Mouse (Mus musculus) intestine, embryonic 14.5 days (tissue): ENCODE results near the gene Gfral. TPM values are rescaled to one million over a fixed set of nuclear protein-coding genes. Genes with fewer than 3 reads are reported as not detected.

Experiments
- ATAC-seq: fragments of 200-750 bp; cut with Nextera tagmentation; replicated peaks from 2 replicates; pipeline ENCODE4 v1.8.0; 2017; ENCODE audit warnings: low read depth, moderate number of reproducible peaks, moderate TSS enrichment, moderate library complexity; ENCODE audit not compliant: low FRiP score, low TSS enrichment
- DNase-seq: peaks from one replicate; pipeline ENCODE4 v3.0.0-alpha.2; 2018; ENCODE audit warnings: low spot score
- H3K27ac ChIP-seq: fragments of 300-500 bp; sonication (generic); 2 replicates; pipeline ENCODE4 v1.5.1; 2014; ENCODE audit warnings: low read depth, mild to moderate bottlenecking, control low read depth
- H3K27me3 ChIP-seq: fragments of 300-500 bp; sonication (generic); replicated peaks from 2 replicates; pipeline ENCODE4 v1.6.1; 2014; ENCODE audit warnings: low read length, control low read depth; ENCODE audit not compliant: control insufficient read depth, insufficient read depth
- H3K36me3 ChIP-seq: fragments of 300-500 bp; sonication (generic); 2 replicates; pipeline ENCODE4 v1.6.1; 2014; ENCODE audit warnings: low read length, control low read depth; ENCODE audit not compliant: control insufficient read depth, insufficient read depth
- H3K4me1 ChIP-seq: fragments of 300-500 bp; sonication (generic); replicated peaks from 2 replicates; pipeline ENCODE4 v1.6.1; 2014; ENCODE audit warnings: low read length, control low read depth, mixed read lengths; ENCODE audit not compliant: control insufficient read depth, insufficient read depth
- H3K4me2 ChIP-seq: fragments of 300-500 bp; sonication (generic); 2 replicates; pipeline ENCODE4 v1.6.1; 2014; ENCODE audit warnings: low read length
- H3K4me3 ChIP-seq: fragments of 300-500 bp; sonication (generic); 2 replicates; pipeline ENCODE4 v1.5.1; 2014; ENCODE audit warnings: low read depth, low read length, control low read depth, mixed read lengths
- H3K9ac ChIP-seq: fragments of 300-500 bp; sonication (generic); 2 replicates; pipeline ENCODE4 v1.6.1; 2014; ENCODE audit warnings: mild to moderate bottlenecking, low read length
- H3K9me3 ChIP-seq: fragments of 300-500 bp; sonication (generic); 2 replicates; pipeline ENCODE4 v1.6.1; 2016; ENCODE audit warnings: low read length, control low read depth; ENCODE audit not compliant: control insufficient read depth
- WGBS: fragments of 180-500 bp; shearing (Covaris S2); extraction: QIAGEN DNeasy Blood & Tissue Kit; methylation state at CpG from one replicate; pipeline ENCODE4 v1.1.7; 2014; 5-methylcytosine and 5-hydroxymethylcytosine counted together
- polyA plus RNA-seq: library from polyadenylated mRNA; unstranded; fragments of >200 nt; fragmentation: Nextera tagmentation; extraction: Ambion mirVana; gene quantifications from 2 replicates; pipeline ENCODE4 v1.2.1, GENCODE M21; 2014

Gfral gene
- polyA plus RNA-seq, result not detected in 2 replicates

- Histone ChIP-seq H3K27me3 (no peaks in the 10 kb centered on the region), H3K4me3 (no peak within 1 kb of the TSS), H3K36me3 (no peaks in the 10 kb centered on the region), H3K9ac (no peak within 1 kb of the TSS), H3K9me3 (no peaks in the 10 kb centered on the region), H3K4me1 (no peaks in the 10 kb centered on the region), H3K4me2 (no peak within 1 kb of the TSS), H3K27ac (no peak within 1 kb of the TSS)
- 89% methylated on average over 2 of the region's 2 CpGs for WGBS
- DNase-seq (no peak), ATAC-seq (no peak)
Observed at GRCm38 (mm10) chr9:76213557-76213956, at the start of gene Gfral. Gfral (minus strand) TSS chr9:76213657.

GRCm38 (mm10) chr9:76257731-76258130 is 44.3 kb upstream of the Gfral start:
- ATAC-seq (no peak), DNase-seq (no peak)
- Histone ChIP-seq H3K9ac (no peak overlapping the region), H3K4me1 (no peaks in the 10 kb centered on the region), H3K27me3 (no peaks in the 10 kb centered on the region), H3K9me3 (no peaks in the 10 kb centered on the region), H3K4me2 (no peak overlapping the region), H3K27ac (no peak overlapping the region), H3K4me3 (no peak overlapping the region), H3K36me3 (no peaks in the 10 kb centered on the region)
- 76% methylated on average over 5 of the region's 5 CpGs for WGBS

GRCm38 (mm10) chr9:76252544-76252943 is 39.1 kb upstream of the Gfral start:
- Histone ChIP-seq H3K9ac (no peak overlapping the region), H3K9me3 (no peaks in the 10 kb centered on the region), H3K4me1 (no peaks in the 10 kb centered on the region), H3K4me3 (no peak overlapping the region), H3K27me3 (no peaks in the 10 kb centered on the region), H3K4me2 (no peak overlapping the region), H3K36me3 (no peaks in the 10 kb centered on the region), H3K27ac (no peak overlapping the region)
- WGBS, result 57% methylated on average over 7 of the region's 7 CpGs
- ATAC-seq (no peak), DNase-seq (no peak)

- no peaks in the 10 kb centered on the region for H3K4me1 ChIP-seq
- H3K9me3 ChIP-seq, result no peaks in the 10 kb centered on the region
- ATAC-seq (no peak), DNase-seq (no peak)
- 86% methylated on average over 4 of the region's 4 CpGs for WGBS
- no peak overlapping the region for H3K9ac ChIP-seq
- no peak overlapping the region for H3K4me3 ChIP-seq
- H3K36me3 ChIP-seq, result no peaks in the 10 kb centered on the region
- no peak overlapping the region for H3K4me2 ChIP-seq
- H3K27me3 ChIP-seq, result no peaks in the 10 kb centered on the region
- no peak overlapping the region for H3K27ac ChIP-seq
Observed at GRCm38 (mm10) chr9:76252109-76252508, 38.7 kb upstream of the Gfral start.

GRCm38 (mm10) chr9:76242322-76242721 is 28.9 kb upstream of the Gfral start:
- Histone ChIP-seq H3K4me1 (no peaks in the 10 kb centered on the region), H3K36me3 (no peaks in the 10 kb centered on the region), H3K4me2 (no peak overlapping the region), H3K27ac (no peak overlapping the region), H3K9ac (no peak overlapping the region), H3K4me3 (no peak overlapping the region), H3K9me3 (no peaks in the 10 kb centered on the region), H3K27me3 (no peaks in the 10 kb centered on the region)
- no peak for DNase-seq
- WGBS, result 29% methylated on average over 1 of the region's 1 CpGs
- no peak for ATAC-seq

- 87% methylated on average over 5 of the region's 5 CpGs for WGBS
Observed at GRCm38 (mm10) chr9:76237946-76238345, 24.5 kb upstream of the Gfral start.

GRCm38 (mm10) chr9:76237243-76237642 is 23.8 kb upstream of the Gfral start:
- H3K4me1 ChIP-seq, result no peaks in the 10 kb centered on the region
- DNase-seq (no peak), ATAC-seq (no peak)
- H3K4me3 ChIP-seq, result no peak overlapping the region
- H3K4me2 ChIP-seq, result peak overlapping the region; percentile 74
- no peaks in the 10 kb centered on the region for H3K36me3 ChIP-seq
- H3K9me3 ChIP-seq, result no peaks in the 10 kb centered on the region
- WGBS, result 32% methylated on average over 12 of the region's 12 CpGs
- H3K27ac ChIP-seq, result no peak overlapping the region
- no peaks in the 10 kb centered on the region for H3K27me3 ChIP-seq
- no peak overlapping the region for H3K9ac ChIP-seq

More at GRCm38 (mm10) chr9:76237946-76238345, 24.5 kb upstream of the Gfral start:
- Histone ChIP-seq H3K4me1 (no peaks in the 10 kb centered on the region), H3K4me3 (no peak overlapping the region), H3K36me3 (no peaks in the 10 kb centered on the region), H3K4me2 (no peak overlapping the region), H3K27ac (no peak overlapping the region), H3K9me3 (no peaks in the 10 kb centered on the region), H3K27me3 (no peaks in the 10 kb centered on the region), H3K9ac (no peak overlapping the region)
- DNase-seq, result no peak
- no peak for ATAC-seq

GRCm38 (mm10) chr9:76236626-76237025 is 23.2 kb upstream of the Gfral start:
- WGBS, result 2% methylated on average over 7 of the region's 7 CpGs
- Histone ChIP-seq H3K4me2 (peak overlapping the region; percentile 74), H3K4me1 (no peaks in the 10 kb centered on the region), H3K36me3 (no peaks in the 10 kb centered on the region), H3K9me3 (no peaks in the 10 kb centered on the region), H3K27ac (peak overlapping the region; percentile 78; the same call in 1 of the 2 replicates), H3K4me3 (peak overlapping the region; percentile 36; the same call in 1 of the 2 replicates), H3K27me3 (no peaks in the 10 kb centered on the region), H3K9ac (no peak overlapping the region)
- peak; percentile 71 for DNase-seq
- peak; percentile 67; the same call in 1 of the 2 replicates for ATAC-seq

- Histone ChIP-seq H3K9me3 (no peaks in the 10 kb centered on the region), H3K27ac (peak overlapping the region; percentile 78), H3K36me3 (no peaks in the 10 kb centered on the region), H3K4me1 (no peaks in the 10 kb centered on the region), H3K27me3 (no peaks in the 10 kb centered on the region), H3K4me3 (peak overlapping the region; percentile 36), H3K4me2 (peak overlapping the region; percentile 74), H3K9ac (peak overlapping the region; percentile 45)
- WGBS, result 3% methylated on average over 14 of the region's 14 CpGs
- ATAC-seq (peak; percentile 72), DNase-seq (peak; percentile 76)
Observed at GRCm38 (mm10) chr9:76235945-76236503, 22.6 kb upstream of the Gfral start.
